In genomic region chr10:19815371-19815770, GRCm38 (mm10) we compare ENCODE assay signal across 14 mouse cellular contexts. TPM values are rescaled to one million over a fixed set of nuclear protein-coding genes. Genes with fewer than 3 reads are reported as not detected.
A peak's percentile ranks its signal among the peaks of the same experiment; 100 is the strongest.
DNase-seq lines count a peak whose midpoint lies in the region; ATAC-seq and TF ChIP-seq lines count a peak whose summit lies in the region.
"Had no signal": no experiment of that assay in that cellular context is flagged by ENCODE, and none has a peak within 500 bp of the region (broad histone marks: within the 10 kb centered on the region; RNA-seq: fewer than 3 reads in every experiment).

No protein-coding gene starts in this region.

- H3K4me3 ChIP-seq in cerebellum, adult 2 months (replicated peaks; ENCODE audit: insufficient read depth, low read depth, low read length) = no peak overlapping the region
- H3K4me3 ChIP-seq: forebrain, embryonic 12.5 days; limb, embryonic 15.5 days; midbrain, embryonic 10.5 days had no signal

- no peak for TF ChIP-seq CTCF in cerebellum, adult 2 months (IDR thresholded peaks at IDR 0.05; ENCODE audit: borderline replicate concordance, insufficient read depth, low read depth, low read length)

- TF ChIP-seq POLR2A in cerebellum, adult 2 months (IDR thresholded peaks at IDR 0.05; ENCODE audit: borderline replicate concordance, insufficient read depth, low read length) = no peak

- peak; percentile 1 for DNase-seq in kidney, postnatal 14 days
- DNase-seq in kidney, adult 18-20 months = no peak
- DNase-seq in cerebellum, adult 2 months = peak; percentile 13 to 25
- peak; percentile 10 for DNase-seq in mesoderm, embryonic 11.5 days (ENCODE audit: low read depth, low spot score)
- DNase-seq in spleen, postnatal 10 days (ENCODE audit: low spot score in 2 of 2) = no peak
- DNase-seq in frontal cortex, postnatal 14 days (ENCODE audit: low spot score in 2 of 2) = no peak
- DNase-seq: spleen, adult 18-20 months; thymus, postnatal 14 days had no signal

- 37% methylated on average over 8 of the region's 8 CpGs for WGBS in cerebellum, adult 2 months

- peaks cover 7% of the 10 kb centered on the region for H3K4me1 ChIP-seq in cerebellum, adult 2 months (ENCODE audit: control insufficient read depth, insufficient read depth, low read length)
- H3K4me1 ChIP-seq: forebrain, embryonic 12.5 days; limb, embryonic 15.5 days had no signal

- no peaks in the 10 kb centered on the region for H3K27me3 ChIP-seq in cerebellum, adult 2 months (ENCODE audit: control insufficient read depth, insufficient read depth, low read length)

- ATAC-seq in granulocyte monocyte progenitor cell, adult 5-6 weeks (replicated peaks; ENCODE audit: poor library complexity, severe bottlenecking) = peak; percentile 56
- ATAC-seq in CD4-positive, CD25-positive, alpha-beta regulatory T cell, adult 4 months = no peak

- H3K27ac ChIP-seq in cerebellum, adult 2 months (ENCODE audit: insufficient read depth, low read length) = no peak overlapping the region
- H3K27ac ChIP-seq: forebrain, embryonic 12.5 days; limb, embryonic 15.5 days; midbrain, embryonic 10.5 days had no signal

RNA-seq across cellular contexts. Expression of gene Slc35d3, which starts 35.9 kb away (rescaled TPM):
- 2.0 and 2.3 TPM in 2 replicates for polyA plus RNA-seq in cerebellum, adult 2 months (2012; rRNA removed)
- not detected in 2 replicates for total RNA-seq in granulocyte monocyte progenitor cell, adult 5-6 weeks (2014; fragmentation: Nextera tagmentation)
- 0.21 TPM in 1 of 2 replicates, not detected in the other for total RNA-seq in granulocyte monocyte progenitor cell, adult 5-6 weeks (2017)
- polyA plus RNA-seq in CD4-positive, CD25-positive, alpha-beta regulatory T cell, adult 4 months (2017; shearing (Covaris generic)) = not detected
- total RNA-seq: neutrophil, adult 5-6 weeks had no signal

Comparison
In these comparisons a context has a peak if more than half of its experiments do, and no peak if none do; other contexts are left out.
1. DNase-seq: peak in kidney, postnatal 14 days (single experiment), cerebellum, adult 2 months (2 of 2) and mesoderm, embryonic 11.5 days (single experiment); none in kidney, adult 18-20 months (single experiment), spleen, postnatal 10 days (0 of 2) and frontal cortex, postnatal 14 days (0 of 2).